Mouse (Mus musculus): ENCODE measurements around the gene Aff1. TPM values are rescaled to one million over a fixed set of nuclear protein-coding genes. Genes with fewer than 3 reads are reported as not detected.
A peak's percentile ranks its signal among the peaks of the same experiment; 100 is the strongest.

Gene Aff1
- polyA plus RNA-seq, 1 experiment from 2014 or later, result 8.2 TPM

- no peaks in the 10 kb centered on the region for H3K4me1 ChIP-seq (ENCODE audit: control insufficient read depth, insufficient read depth, low read length)
- H3K9ac ChIP-seq (ENCODE audit: low read depth, low read length), result no peak overlapping the region
- no peak overlapping the region for H3K27ac ChIP-seq (replicated peaks; ENCODE audit: low read depth, low read length)
- 69% methylated on average over 6 of the region's 6 CpGs for WGBS
- no peaks in the 10 kb centered on the region for H3K36me3 ChIP-seq (ENCODE audit: control insufficient read depth, insufficient read depth, low read length)
- H3K4me2 ChIP-seq (ENCODE audit: low read depth, low read length), result no peak overlapping the region
- DNase-seq (ENCODE audit: low spot score) (no peak), ATAC-seq (ENCODE audit: low read depth) (no peak)
- no peaks in the 10 kb centered on the region; the same call in 1 of the 2 replicates for H3K27me3 ChIP-seq (replicated peaks; ENCODE audit: control insufficient read depth, insufficient read depth, low read length)
- no peak overlapping the region for H3K4me3 ChIP-seq (ENCODE audit: low read depth, low read length)
- H3K9me3 ChIP-seq (ENCODE audit: control insufficient read depth, low read length), result no peaks in the 10 kb centered on the region
Observed at GRCm38 (mm10) chr5:103744531-103744930, 52.4 kb downstream of the Aff1 start.

DNA sequence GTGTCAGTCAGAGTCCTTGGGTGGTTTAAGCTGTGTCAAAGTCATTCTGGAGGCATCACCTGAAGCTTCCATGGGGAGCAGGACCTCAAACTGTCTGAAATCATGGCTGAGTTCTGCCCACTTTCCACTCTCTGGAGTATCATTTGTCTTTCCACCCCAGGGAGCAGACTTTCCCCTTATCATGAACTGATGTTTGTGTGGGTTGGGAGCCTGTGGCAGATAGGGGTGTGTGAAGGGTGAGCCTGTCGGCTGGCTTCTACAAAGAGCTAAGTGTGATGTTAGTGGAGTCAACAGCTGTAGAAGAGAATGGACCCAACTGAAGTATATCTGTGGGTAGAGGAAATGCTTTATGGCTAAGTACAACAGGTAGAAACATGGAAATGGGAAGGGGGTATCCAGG, 53.5 kb downstream of the Aff1 start:
- WGBS, result 96% methylated on average over 1 of the region's 1 CpGs
- ATAC-seq (ENCODE audit: low read depth) (no peak), DNase-seq (ENCODE audit: low spot score) (no peak)
- no peaks in the 10 kb centered on the region; the same call in 1 of the 2 replicates for H3K27me3 ChIP-seq (replicated peaks; ENCODE audit: control insufficient read depth, insufficient read depth, low read length)
- H3K27ac ChIP-seq (replicated peaks; ENCODE audit: low read depth, low read length), result no peak overlapping the region
- no peaks in the 10 kb centered on the region for H3K36me3 ChIP-seq (ENCODE audit: control insufficient read depth, insufficient read depth, low read length)
- no peak overlapping the region for H3K4me2 ChIP-seq (ENCODE audit: low read depth, low read length)
- H3K9ac ChIP-seq (ENCODE audit: low read depth, low read length), result no peak overlapping the region
- H3K9me3 ChIP-seq (ENCODE audit: control insufficient read depth, low read length), result no peaks in the 10 kb centered on the region
- H3K4me3 ChIP-seq (ENCODE audit: low read depth, low read length), result no peak overlapping the region
- H3K4me1 ChIP-seq (ENCODE audit: control insufficient read depth, insufficient read depth, low read length), result 0 out of 2 replicates have a peak, but pooled peaks cover 2% of the 10 kb centered on the region

- H3K27me3 ChIP-seq (replicated peaks; ENCODE audit: control insufficient read depth, insufficient read depth, low read length), result no peaks in the 10 kb centered on the region
- H3K9me3 ChIP-seq (ENCODE audit: control insufficient read depth, low read length), result no peaks in the 10 kb centered on the region
- WGBS, result 97% methylated on average over 3 of the region's 3 CpGs
- no peak overlapping the region for H3K27ac ChIP-seq (replicated peaks; ENCODE audit: low read depth, low read length)
- H3K9ac ChIP-seq (ENCODE audit: low read depth, low read length), result no peak overlapping the region
- DNase-seq (ENCODE audit: low spot score), result no peak
- no peak overlapping the region for H3K4me2 ChIP-seq (ENCODE audit: low read depth, low read length)
- no peak for ATAC-seq (ENCODE audit: low read depth)
- 0 out of 2 replicates have a peak, but pooled peaks cover 2% of the 10 kb centered on the region for H3K4me1 ChIP-seq (ENCODE audit: control insufficient read depth, insufficient read depth, low read length)
- no peaks in the 10 kb centered on the region for H3K36me3 ChIP-seq (ENCODE audit: control insufficient read depth, insufficient read depth, low read length)
- H3K4me3 ChIP-seq (ENCODE audit: low read depth, low read length), result no peak overlapping the region
Observed at GRCm38 (mm10) chr5:103746561-103747085, 54.4 kb downstream of the Aff1 start.

GRCm38 (mm10) chr5:103747098-103747497, 54.9 kb downstream of the Aff1 start:
- 83% methylated on average over 2 of the region's 2 CpGs for WGBS
- 0 out of 2 replicates have a peak, but pooled peaks cover 2% of the 10 kb centered on the region for H3K4me1 ChIP-seq (ENCODE audit: control insufficient read depth, insufficient read depth, low read length)
- H3K27ac ChIP-seq (replicated peaks; ENCODE audit: low read depth, low read length), result no peak overlapping the region
- no peaks in the 10 kb centered on the region for H3K36me3 ChIP-seq (ENCODE audit: control insufficient read depth, insufficient read depth, low read length)
- H3K4me2 ChIP-seq (ENCODE audit: low read depth, low read length), result no peak overlapping the region
- no peak for DNase-seq (ENCODE audit: low spot score)
- H3K4me3 ChIP-seq (ENCODE audit: low read depth, low read length), result no peak overlapping the region
- H3K27me3 ChIP-seq (replicated peaks; ENCODE audit: control insufficient read depth, insufficient read depth, low read length), result 0 out of 2 replicates have a peak, but pooled peaks cover under 1% of the 10 kb centered on the region
- ATAC-seq (ENCODE audit: low read depth), result no peak
- no peaks in the 10 kb centered on the region for H3K9me3 ChIP-seq (ENCODE audit: control insufficient read depth, low read length)
- H3K9ac ChIP-seq (ENCODE audit: low read depth, low read length), result no peak overlapping the region

GRCm38 (mm10) chr5:103748343-103748742, 56.2 kb downstream of the Aff1 start:
- 0 out of 2 replicates have a peak, but pooled peaks cover 2% of the 10 kb centered on the region for H3K4me1 ChIP-seq (ENCODE audit: control insufficient read depth, insufficient read depth, low read length)
- no peak overlapping the region for H3K4me3 ChIP-seq (ENCODE audit: low read depth, low read length)
- H3K36me3 ChIP-seq (ENCODE audit: control insufficient read depth, insufficient read depth, low read length), result no peaks in the 10 kb centered on the region
- no peak overlapping the region for H3K27ac ChIP-seq (replicated peaks; ENCODE audit: low read depth, low read length)
- H3K9me3 ChIP-seq (ENCODE audit: control insufficient read depth, low read length), result no peaks in the 10 kb centered on the region
- DNase-seq (ENCODE audit: low spot score) (no peak), ATAC-seq (ENCODE audit: low read depth) (no peak)
- H3K27me3 ChIP-seq (replicated peaks; ENCODE audit: control insufficient read depth, insufficient read depth, low read length), result 0 out of 2 replicates have a peak, but pooled peaks cover 3% of the 10 kb centered on the region
- H3K9ac ChIP-seq (ENCODE audit: low read depth, low read length), result no peak overlapping the region
- H3K4me2 ChIP-seq (ENCODE audit: low read depth, low read length), result no peak overlapping the region

DNA sequence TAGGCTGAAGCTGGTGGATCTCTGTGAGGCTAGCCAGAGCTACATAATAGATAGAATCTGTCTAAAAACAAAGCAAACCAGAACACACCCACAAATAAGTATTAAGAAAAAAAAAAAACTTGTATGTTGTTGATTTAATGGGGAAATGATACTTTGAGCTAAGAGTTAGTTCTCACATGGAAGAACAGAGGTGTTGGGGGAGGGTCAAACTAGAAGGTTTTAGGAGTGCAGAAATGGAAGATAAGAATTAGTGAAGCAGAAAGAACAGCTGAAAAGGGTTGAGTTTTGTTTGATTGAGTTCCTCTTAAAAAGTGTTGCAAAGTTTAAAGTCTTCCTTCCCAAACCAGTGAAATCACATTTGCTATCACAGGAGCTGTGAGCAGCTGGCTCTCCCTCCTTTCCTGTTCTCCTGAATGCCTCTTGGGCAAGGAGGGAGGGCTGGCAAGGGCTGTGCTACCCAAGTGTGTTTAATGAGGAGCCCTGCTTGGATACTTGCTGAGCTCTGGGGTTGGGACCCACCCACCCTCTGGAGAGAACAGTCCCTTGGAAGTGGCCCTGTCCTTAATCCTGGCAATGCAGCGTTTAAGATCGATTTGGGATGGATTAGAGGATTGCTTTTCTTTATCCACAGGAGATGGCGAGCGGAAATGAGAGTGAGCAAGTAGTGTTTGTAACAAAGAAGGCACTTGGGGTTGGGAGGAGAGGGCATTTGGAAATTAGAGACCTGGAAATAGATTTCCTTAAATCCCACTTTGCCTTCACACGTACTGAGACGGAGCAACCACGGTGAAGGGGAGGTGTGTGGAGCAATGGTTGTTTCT, 57.5 kb downstream of the Aff1 start:
- Histone ChIP-seq H3K36me3 (ENCODE audit: control insufficient read depth, insufficient read depth, low read length) (no peaks in the 10 kb centered on the region), H3K4me3 (ENCODE audit: low read depth, low read length) (no peak overlapping the region), H3K4me2 (ENCODE audit: low read depth, low read length) (no peak overlapping the region), H3K4me1 (ENCODE audit: control insufficient read depth, insufficient read depth, low read length) (0 out of 2 replicates have a peak, but pooled peaks cover 2% of the 10 kb centered on the region), H3K27ac (replicated peaks; ENCODE audit: low read depth, low read length) (no peak overlapping the region), H3K9ac (ENCODE audit: low read depth, low read length) (no peak overlapping the region), H3K9me3 (ENCODE audit: control insufficient read depth, low read length) (no peaks in the 10 kb centered on the region), H3K27me3 (replicated peaks; ENCODE audit: control insufficient read depth, insufficient read depth, low read length) (0 out of 2 replicates have a peak, but pooled peaks cover 3% of the 10 kb centered on the region)
- WGBS, result 34% methylated on average over 7 of the region's 7 CpGs
- DNase-seq (ENCODE audit: low spot score), result peak; percentile 43
- no peak for ATAC-seq (ENCODE audit: low read depth)

GRCm38 (mm10) chr5:103752665-103753510, 60.7 kb downstream of the Aff1 start:
- Histone ChIP-seq H3K4me3 (ENCODE audit: low read depth, low read length) (peak overlapping the region; percentile 81), H3K9ac (ENCODE audit: low read depth, low read length) (peak overlapping the region; percentile 83), H3K4me2 (ENCODE audit: low read depth, low read length) (peak overlapping the region; percentile 83), H3K4me1 (ENCODE audit: control insufficient read depth, insufficient read depth, low read length) (0 out of 2 replicates have a peak, but pooled peaks cover 2% of the 10 kb centered on the region), H3K9me3 (ENCODE audit: control insufficient read depth, low read length) (0 out of 2 replicates have a peak, but pooled peaks cover 3% of the 10 kb centered on the region), H3K27ac (replicated peaks; ENCODE audit: low read depth, low read length) (peak overlapping the region; percentile 92), H3K27me3 (replicated peaks; ENCODE audit: control insufficient read depth, insufficient read depth, low read length) (0 out of 2 replicates have a peak, but pooled peaks cover 3% of the 10 kb centered on the region), H3K36me3 (ENCODE audit: control insufficient read depth, insufficient read depth, low read length) (no peaks in the 10 kb centered on the region)
- no peak for DNase-seq (ENCODE audit: low spot score)
- no peak for ATAC-seq (ENCODE audit: low read depth)
- 3% methylated on average over 23 of the region's 23 CpGs for WGBS

Data from embryonic facial prominence, embryonic 14.5 days (tissue).